Mouse (Mus musculus): Measurements from ENCODE around the gene A830018L16Rik. TPM values are rescaled to one million over a fixed set of nuclear protein-coding genes. Genes with fewer than 3 reads are reported as not detected.

The A830018L16Rik gene
- total and polyA plus RNA-seq, 3 experiments, result not detected

GRCm38 (mm10) chr1:11959421-11960206 lies 545.7 kb downstream of the A830018L16Rik start:
- Histone ChIP-seq H3K27ac (ENCODE audit: control insufficient read depth, low read depth, low read length) (no peak overlapping the region), H3K4me1 (ENCODE audit: control insufficient read depth in 1 of 2, insufficient read depth in 2 of 2, low read length in 2 of 2) (no peaks in the 10 kb centered on the region), H3K79me2 (ENCODE audit: control insufficient read depth, insufficient read depth, low read length, poor library complexity) (no peaks in the 10 kb centered on the region), H3K4me3 (ENCODE audit: control insufficient read depth in 1 of 2, insufficient read depth in 1 of 2, low read depth in 2 of 2, low read length in 2 of 2) (no peak overlapping the region), H3K27me3 (ENCODE audit: control insufficient read depth in 1 of 2, insufficient read depth in 2 of 2, low read length in 2 of 2) (no peaks in the 10 kb centered on the region), H3K36me3 (ENCODE audit: control insufficient read depth in 1 of 2, insufficient read depth in 2 of 2, low read length in 2 of 2) (no peaks in the 10 kb centered on the region), H3K9me3 (replicated peaks; ENCODE audit: insufficient read depth, low read length) (no peaks in the 10 kb centered on the region), H3K9ac (ENCODE audit: control insufficient read depth, low read depth, low read length, poor library complexity, severe bottlenecking) (no peak overlapping the region)
- TF ChIP-seq NRF1 (IDR thresholded peaks at IDR 0.05; ENCODE audit: insufficient read depth, low read depth, low read length, poor library complexity, severe bottlenecking) (no peak), TBP (IDR thresholded peaks at IDR 0.05; ENCODE audit: low read depth, low read length) (no peak), KAT2A (conservative IDR thresholded peaks at IDR 0.05; ENCODE audit: low read depth, low read length) (no peak), GATA1 (IDR thresholded peaks at IDR 0.05; ENCODE audit: low read depth, low read length) (no peak), SMC3 (IDR thresholded peaks at IDR 0.05; ENCODE audit: low read depth, low read length) (no peak), USF2 (IDR thresholded peaks at IDR 0.05; ENCODE audit: borderline replicate concordance in 1 of 2, insufficient read depth in 1 of 2, low read depth in 1 of 2, low read length in 2 of 2) (no peak), UBTF (IDR thresholded peaks at IDR 0.05; ENCODE audit: borderline replicate concordance, insufficient read depth, low read depth, low read length) (no peak), CHD1 (IDR thresholded peaks at IDR 0.05; ENCODE audit: low read depth, low read length) (no peak), NELFE (IDR thresholded peaks at IDR 0.05; ENCODE audit: low read depth, low read length) (no peak), HCFC1 (IDR thresholded peaks at IDR 0.05; ENCODE audit: low read depth, low read length) (no peak), MXI1 (IDR thresholded peaks at IDR 0.05; ENCODE audit: low read depth, low read length) (no peak), ZKSCAN1 (IDR thresholded peaks at IDR 0.05; ENCODE audit: low read depth, low read length) (no peak), JUND (IDR thresholded peaks at IDR 0.05; ENCODE audit: low read depth, low read length) (no peak), POLR2AphosphoS5 (IDR thresholded peaks at IDR 0.05; ENCODE audit: borderline replicate concordance, low read depth, low read length) (no peak)
- no peak for DNase-seq (ENCODE audit: low read depth, low spot score)

GRCm38 (mm10) chr1:11982590-11983136 lies 568.8 kb downstream of the A830018L16Rik start:
- DNase-seq (ENCODE audit: low read depth, low spot score), result no peak
- H3K9me3 ChIP-seq (replicated peaks; ENCODE audit: insufficient read depth, low read length), result no peaks in the 10 kb centered on the region
- H3K27me3 ChIP-seq (ENCODE audit: control insufficient read depth in 1 of 2, insufficient read depth in 2 of 2, low read length in 2 of 2), result no peaks in the 10 kb centered on the region
- H3K27ac ChIP-seq (ENCODE audit: control insufficient read depth, low read depth, low read length), result no peak overlapping the region
- H3K4me3 ChIP-seq (ENCODE audit: control insufficient read depth in 1 of 2, insufficient read depth in 1 of 2, low read depth in 2 of 2, low read length in 2 of 2), result no peak overlapping the region
- H3K4me1 ChIP-seq (ENCODE audit: control insufficient read depth in 1 of 2, insufficient read depth in 2 of 2, low read length in 2 of 2), result no peaks in the 10 kb centered on the region
- no peaks in the 10 kb centered on the region for H3K36me3 ChIP-seq (ENCODE audit: control insufficient read depth in 1 of 2, insufficient read depth in 2 of 2, low read length in 2 of 2)
- TF ChIP-seq MEF2A (IDR thresholded peaks at IDR 0.05; ENCODE audit: extremely low read depth, insufficient replicate concordance, low read depth, low read length, poor library complexity, severe bottlenecking) (no peak), RCOR1 (IDR thresholded peaks at IDR 0.05; ENCODE audit: low read depth, low read length) (no peak), NELFE (IDR thresholded peaks at IDR 0.05; ENCODE audit: low read depth, low read length) (no peak), CHD1 (IDR thresholded peaks at IDR 0.05; ENCODE audit: low read depth, low read length) (no peak), GABPA (IDR thresholded peaks at IDR 0.05; ENCODE audit: low read depth, low read length) (no peak), JUND (IDR thresholded peaks at IDR 0.05; ENCODE audit: low read depth, low read length) (no peak)
- H3K79me2 ChIP-seq (ENCODE audit: control insufficient read depth, insufficient read depth, low read length, poor library complexity), result no peaks in the 10 kb centered on the region
- no peak overlapping the region for H3K9ac ChIP-seq (ENCODE audit: control insufficient read depth, low read depth, low read length, poor library complexity, severe bottlenecking)
